Mouse (Mus musculus): ENCODE measurements at regions not wholly inside any gene's neighbourhood (a gene's known extent, or its start where the extent isn't known, plus 50 kb on each side); places are given as distances from the start of the nearest gene placed in this dataset.

- Histone ChIP-seq H3K27ac (replicated peaks; ENCODE audit: low read depth, low read length) (no peak overlapping the region), H3K9me3 (ENCODE audit: control insufficient read depth, low read length) (no peaks in the 10 kb centered on the region), H3K9ac (replicated peaks; ENCODE audit: low read length) (no peak overlapping the region), H3K4me3 (replicated peaks; ENCODE audit: low read depth, low read length) (no peak overlapping the region), H3K27me3 (ENCODE audit: control insufficient read depth, insufficient read depth, low read length) (no peaks in the 10 kb centered on the region), H3K4me2 (ENCODE audit: low read length) (no peak overlapping the region), H3K36me3 (ENCODE audit: control insufficient read depth, insufficient read depth, low read length) (no peaks in the 10 kb centered on the region), H3K4me1 (ENCODE audit: control insufficient read depth, insufficient read depth, low read length) (no peaks in the 10 kb centered on the region)
- 96% methylated on average over 2 of the region's 2 CpGs for WGBS
- ATAC-seq (ENCODE audit: low FRiP score, low TSS enrichment) (no peak), DNase-seq (no peak)
Measured at GRCm38 (mm10) chrX:121533360-121533759, 863.8 kb downstream of the Nap1l3 start.

GRCm38 (mm10) chrX:121519830-121520229 is 877.4 kb downstream of the Nap1l3 start:
- H3K36me3 ChIP-seq (ENCODE audit: control insufficient read depth, insufficient read depth, low read length): no peaks in the 10 kb centered on the region
- H3K4me2 ChIP-seq (ENCODE audit: low read length): no peak overlapping the region
- DNase-seq: no peak
- no peak overlapping the region for H3K9ac ChIP-seq (replicated peaks; ENCODE audit: low read length)
- no peaks in the 10 kb centered on the region for H3K4me1 ChIP-seq (ENCODE audit: control insufficient read depth, insufficient read depth, low read length)
- H3K4me3 ChIP-seq (replicated peaks; ENCODE audit: low read depth, low read length): no peak overlapping the region
- ATAC-seq (ENCODE audit: low FRiP score, low TSS enrichment): no peak
- no peaks in the 10 kb centered on the region for H3K27me3 ChIP-seq (ENCODE audit: control insufficient read depth, insufficient read depth, low read length)
- no peaks in the 10 kb centered on the region for H3K9me3 ChIP-seq (ENCODE audit: control insufficient read depth, low read length)
- H3K27ac ChIP-seq (replicated peaks; ENCODE audit: low read depth, low read length): no peak overlapping the region

GRCm38 (mm10) chrX:121497727-121498126 is 899.5 kb downstream of the Nap1l3 start:
- DNase-seq (peak; percentile 4), ATAC-seq (ENCODE audit: low FRiP score, low TSS enrichment) (no peak)
- Histone ChIP-seq H3K4me1 (ENCODE audit: control insufficient read depth, insufficient read depth, low read length) (no peaks in the 10 kb centered on the region), H3K4me3 (replicated peaks; ENCODE audit: low read depth, low read length) (no peak overlapping the region), H3K9me3 (ENCODE audit: control insufficient read depth, low read length) (no peaks in the 10 kb centered on the region), H3K36me3 (ENCODE audit: control insufficient read depth, insufficient read depth, low read length) (no peaks in the 10 kb centered on the region), H3K4me2 (ENCODE audit: low read length) (no peak overlapping the region), H3K9ac (replicated peaks; ENCODE audit: low read length) (no peak overlapping the region), H3K27me3 (ENCODE audit: control insufficient read depth, insufficient read depth, low read length) (no peaks in the 10 kb centered on the region), H3K27ac (replicated peaks; ENCODE audit: low read depth, low read length) (no peak overlapping the region)
- 42% methylated on average over 2 of the region's 2 CpGs for WGBS

GRCm38 (mm10) chrX:121497219-121497618 is 900.0 kb downstream of the Nap1l3 start:
- no peaks in the 10 kb centered on the region for H3K4me1 ChIP-seq (ENCODE audit: control insufficient read depth, insufficient read depth, low read length)
- DNase-seq (no peak), ATAC-seq (ENCODE audit: low FRiP score, low TSS enrichment) (no peak)
- H3K4me2 ChIP-seq (ENCODE audit: low read length): no peak overlapping the region
- no peak overlapping the region for H3K4me3 ChIP-seq (replicated peaks; ENCODE audit: low read depth, low read length)
- no peaks in the 10 kb centered on the region for H3K36me3 ChIP-seq (ENCODE audit: control insufficient read depth, insufficient read depth, low read length)
- no peak overlapping the region for H3K27ac ChIP-seq (replicated peaks; ENCODE audit: low read depth, low read length)
- H3K27me3 ChIP-seq (ENCODE audit: control insufficient read depth, insufficient read depth, low read length): no peaks in the 10 kb centered on the region
- H3K9me3 ChIP-seq (ENCODE audit: control insufficient read depth, low read length): no peaks in the 10 kb centered on the region
- no peak overlapping the region for H3K9ac ChIP-seq (replicated peaks; ENCODE audit: low read length)

GRCm38 (mm10) chrX:121479402-121479989 is 917.7 kb downstream of the Nap1l3 start:
- DNase-seq: peak; percentile 8

GRCm38 (mm10) chrX:121429078-121429477 is 968.1 kb downstream of the Nap1l3 start:
- H3K27me3 ChIP-seq (ENCODE audit: control insufficient read depth, insufficient read depth, low read length): no peaks in the 10 kb centered on the region
- H3K4me2 ChIP-seq (ENCODE audit: low read length): no peak overlapping the region
- DNase-seq (no peak), ATAC-seq (ENCODE audit: low FRiP score, low TSS enrichment) (no peak)
- 81% methylated on average over 6 of the region's 6 CpGs for WGBS
- H3K9me3 ChIP-seq (ENCODE audit: control insufficient read depth, low read length): no peaks in the 10 kb centered on the region
- H3K27ac ChIP-seq (replicated peaks; ENCODE audit: low read depth, low read length): no peak overlapping the region
- H3K4me3 ChIP-seq (replicated peaks; ENCODE audit: low read depth, low read length): no peak overlapping the region
- no peak overlapping the region for H3K9ac ChIP-seq (replicated peaks; ENCODE audit: low read length)
- no peaks in the 10 kb centered on the region for H3K4me1 ChIP-seq (ENCODE audit: control insufficient read depth, insufficient read depth, low read length)
- H3K36me3 ChIP-seq (ENCODE audit: control insufficient read depth, insufficient read depth, low read length): no peaks in the 10 kb centered on the region

More at GRCm38 (mm10) chrX:121479402-121479989, 917.7 kb downstream of the Nap1l3 start:
- 15% methylated on average over 4 of the region's 4 CpGs for WGBS
- no peaks in the 10 kb centered on the region for H3K9me3 ChIP-seq (ENCODE audit: control insufficient read depth, low read length)
- H3K36me3 ChIP-seq (ENCODE audit: control insufficient read depth, insufficient read depth, low read length): no peaks in the 10 kb centered on the region
- H3K27me3 ChIP-seq (ENCODE audit: control insufficient read depth, insufficient read depth, low read length): no peaks in the 10 kb centered on the region
- no peak overlapping the region for H3K9ac ChIP-seq (replicated peaks; ENCODE audit: low read length)
- no peak overlapping the region for H3K4me2 ChIP-seq (ENCODE audit: low read length)
- no peaks in the 10 kb centered on the region for H3K4me1 ChIP-seq (ENCODE audit: control insufficient read depth, insufficient read depth, low read length)
- no peak overlapping the region for H3K4me3 ChIP-seq (replicated peaks; ENCODE audit: low read depth, low read length)
- H3K27ac ChIP-seq (replicated peaks; ENCODE audit: low read depth, low read length): no peak overlapping the region
- ATAC-seq (ENCODE audit: low FRiP score, low TSS enrichment): peak; percentile 37; the same call in 1 of the 2 replicates
